Mouse (Mus musculus) E14TG2a.4 (cell line): ENCODE measurements around the gene Nfatc4.

ENCODE experiments used
- H3K27me3 ChIP-seq: 2 replicates; pipeline ENCODE4 v1.6.1; 2014; ENCODE audit warnings: low read length, control low read depth; ENCODE audit not compliant: insufficient read depth
- H3K36me3 ChIP-seq: 2 replicates; pipeline ENCODE4 v1.6.1; 2014; ENCODE audit warnings: low read length, control low read depth; ENCODE audit not compliant: insufficient read depth
- H3K4me1 ChIP-seq: replicated peaks from 2 replicates; pipeline ENCODE4 v1.6.1; 2014; ENCODE audit warnings: low read depth, low read length, control low read depth
- H3K4me3 ChIP-seq: replicated peaks from 2 replicates; pipeline ENCODE4 v1.5.1; 2014; ENCODE audit warnings: mild to moderate bottlenecking, low read length
- H3K9me3 ChIP-seq: 2 replicates; pipeline ENCODE4 v1.6.1; 2014; ENCODE audit warnings: low read length, control low read depth
- CTCF ChIP-seq: conservative IDR thresholded peaks from 2 replicates; pipeline ENCODE4 v1.5.1; 2014; ENCODE audit warnings: low read length
- NANOG ChIP-seq: IDR thresholded peaks from 2 replicates; pipeline ENCODE4 v1.6.1; 2014; ENCODE audit warnings: borderline replicate concordance, low read length, mixed read lengths
- POU5F1 ChIP-seq: IDR thresholded peaks from 2 replicates; pipeline ENCODE4 v1.6.1; 2014; ENCODE audit warnings: low read length, borderline replicate concordance

Nfatc4 gene

DNA sequence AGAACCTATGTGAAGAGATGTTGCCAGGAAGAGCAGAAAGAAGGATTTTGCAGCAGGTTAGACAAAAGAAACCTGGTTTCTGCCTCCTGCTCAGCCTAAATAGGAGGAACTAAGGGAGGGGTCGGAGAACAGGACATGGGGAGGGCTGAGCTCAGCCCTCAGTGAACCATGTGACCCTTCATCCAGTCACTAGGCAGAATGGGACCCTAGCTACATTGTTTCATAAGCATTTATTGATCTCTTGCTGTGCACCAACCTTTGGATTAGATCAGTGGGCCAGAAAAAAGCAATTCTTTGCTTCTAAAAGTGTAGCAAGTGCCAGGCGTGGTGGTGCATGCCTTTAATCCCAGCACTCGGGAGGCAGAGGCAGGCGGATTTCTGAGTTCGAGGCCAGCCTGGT, 15.4 kb downstream of the Nfatc4 start:
- H3K4me1 ChIP-seq, result peaks cover 75% of the 10 kb centered on the region
- TF ChIP-seq NANOG (no peak), POU5F1 (no peak), CTCF (no peak)
- no peaks in the 10 kb centered on the region for H3K9me3 ChIP-seq
- H3K4me3 ChIP-seq, result no peak overlapping the region
- peaks cover 7% of the 10 kb centered on the region; the same call in 1 of the 2 replicates for H3K36me3 ChIP-seq
- H3K27me3 ChIP-seq, result no peaks in the 10 kb centered on the region

DNA sequence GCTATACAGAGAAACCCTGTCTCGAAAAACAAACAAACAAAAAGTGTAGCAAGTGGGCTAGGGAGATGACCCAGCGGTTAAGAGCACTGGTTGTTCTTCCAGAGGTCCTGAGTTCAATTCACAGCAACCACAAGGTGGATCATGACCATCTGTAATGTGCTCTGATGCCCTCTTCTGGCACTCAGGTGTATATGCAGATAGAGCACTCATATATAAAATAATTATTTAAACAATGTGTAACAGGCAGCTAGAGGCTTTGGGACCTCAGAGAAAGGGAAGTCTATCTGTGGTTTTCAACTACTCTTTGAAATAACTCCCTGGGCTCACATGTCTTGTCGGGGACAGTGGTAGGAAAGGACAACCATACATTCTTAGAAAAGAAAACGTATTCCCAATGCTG, 15.8 kb downstream of the Nfatc4 start:
- Histone ChIP-seq H3K9me3 (no peaks in the 10 kb centered on the region), H3K4me3 (no peak overlapping the region), H3K36me3 (peaks cover 3% of the 10 kb centered on the region; the same call in 1 of the 2 replicates), H3K4me1 (peaks cover 70% of the 10 kb centered on the region), H3K27me3 (no peaks in the 10 kb centered on the region)
- TF ChIP-seq CTCF (peak; percentile 32), NANOG (no peak), POU5F1 (no peak)

DNA sequence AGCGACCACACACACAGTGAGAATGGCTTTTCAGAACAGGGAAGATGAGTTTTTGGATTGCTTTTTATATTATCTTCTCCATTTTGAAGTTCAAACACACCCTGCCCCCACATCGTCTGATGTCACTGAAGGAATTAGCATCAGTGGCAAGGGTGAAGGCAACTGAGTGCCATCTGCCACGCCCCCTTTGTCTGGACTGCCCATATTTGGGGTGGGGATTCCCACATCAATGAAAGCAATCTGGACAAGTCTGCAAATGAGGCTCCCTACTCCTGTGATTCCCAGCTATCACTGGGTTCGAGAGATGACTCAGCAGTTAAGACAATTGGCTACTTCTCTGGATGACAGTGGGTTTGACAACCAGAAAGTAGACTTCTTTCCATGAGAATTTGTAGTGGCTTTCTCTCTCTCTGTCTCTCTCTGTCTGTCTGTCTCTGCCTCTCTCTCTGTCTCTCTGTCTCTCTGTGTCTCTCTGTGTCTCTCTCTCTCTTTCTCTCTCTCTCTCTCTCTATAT, 18.0 kb downstream of the Nfatc4 start:
- peaks cover 49% of the 10 kb centered on the region for H3K4me1 ChIP-seq
- no peaks in the 10 kb centered on the region for H3K9me3 ChIP-seq
- no peaks in the 10 kb centered on the region for H3K36me3 ChIP-seq
- H3K4me3 ChIP-seq, result no peak overlapping the region
- TF ChIP-seq CTCF (no peak), POU5F1 (no peak), NANOG (no peak)
- H3K27me3 ChIP-seq, result no peaks in the 10 kb centered on the region

DNA sequence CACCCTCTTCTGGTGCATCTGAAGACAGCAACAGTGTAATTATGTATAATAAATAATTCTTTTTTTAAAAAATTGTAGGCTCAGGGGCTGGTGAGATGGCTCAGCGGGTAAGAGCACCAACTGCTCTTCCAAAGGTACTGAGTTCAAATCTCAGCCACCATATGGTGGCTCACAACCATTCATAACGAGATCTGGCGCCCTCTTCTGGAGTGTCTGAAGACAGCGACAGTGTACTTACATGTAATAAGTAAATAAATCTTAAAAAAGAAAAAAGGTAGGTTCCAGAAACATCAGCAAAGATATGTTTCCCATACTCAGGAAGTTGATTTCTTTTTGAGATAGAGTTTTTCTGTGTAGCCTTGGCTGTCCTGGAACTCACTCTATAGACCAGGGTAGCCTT, 19.9 kb downstream of the Nfatc4 start:
- TF ChIP-seq CTCF, result peak; percentile 31
- TF ChIP-seq POU5F1, result no peak

DNA sequence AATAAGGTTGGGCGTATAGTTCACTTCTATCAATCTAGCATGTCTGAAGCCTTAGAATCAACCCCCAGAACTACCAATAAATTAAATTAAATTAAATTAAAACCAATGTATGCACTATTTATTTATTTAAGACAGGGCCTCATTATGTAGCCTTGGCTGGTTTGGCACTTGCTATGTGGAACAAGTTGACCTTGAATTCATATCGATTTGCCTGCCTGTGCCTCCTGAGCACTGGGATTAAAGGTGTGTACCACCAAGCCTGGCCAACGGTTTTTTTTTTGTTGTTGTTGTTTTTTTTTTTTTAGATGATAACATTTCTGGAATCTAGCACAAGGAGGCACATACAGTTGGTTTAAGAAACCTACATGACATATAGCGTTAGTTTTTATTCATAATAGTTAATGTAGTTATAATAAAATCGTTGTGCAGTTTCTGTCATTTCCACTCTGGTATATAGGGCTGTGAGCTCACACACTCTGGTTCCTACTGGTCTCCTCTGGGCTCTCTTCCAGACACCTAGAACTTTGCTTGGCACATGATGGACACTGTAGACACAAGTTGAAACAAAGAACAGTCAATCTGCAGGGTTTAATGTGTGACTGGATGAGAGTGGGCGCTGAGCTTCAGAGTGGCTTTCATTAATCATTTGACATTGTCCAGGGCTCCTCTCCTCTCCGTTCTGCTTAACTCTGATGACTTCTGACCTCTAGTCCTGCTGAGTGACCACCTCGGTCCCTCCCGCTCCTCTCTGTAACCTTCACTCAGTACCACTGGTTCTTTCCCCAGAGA, 22.8 kb downstream of the Nfatc4 start:
- H3K4me3 ChIP-seq, result no peak overlapping the region
- peaks cover 15% of the 10 kb centered on the region for H3K4me1 ChIP-seq
- H3K27me3 ChIP-seq, result no peaks in the 10 kb centered on the region
- H3K9me3 ChIP-seq, result peaks cover 16% of the 10 kb centered on the region
- TF ChIP-seq CTCF (no peak), POU5F1 (no peak), NANOG (no peak)
- H3K36me3 ChIP-seq, result no peaks in the 10 kb centered on the region

More for the DNA sequence above, 19.9 kb downstream of the Nfatc4 start:
- Histone ChIP-seq H3K4me3 (no peak overlapping the region), H3K4me1 (peaks cover 39% of the 10 kb centered on the region), H3K9me3 (no peaks in the 10 kb centered on the region), H3K36me3 (no peaks in the 10 kb centered on the region), H3K27me3 (no peaks in the 10 kb centered on the region)

DNA sequence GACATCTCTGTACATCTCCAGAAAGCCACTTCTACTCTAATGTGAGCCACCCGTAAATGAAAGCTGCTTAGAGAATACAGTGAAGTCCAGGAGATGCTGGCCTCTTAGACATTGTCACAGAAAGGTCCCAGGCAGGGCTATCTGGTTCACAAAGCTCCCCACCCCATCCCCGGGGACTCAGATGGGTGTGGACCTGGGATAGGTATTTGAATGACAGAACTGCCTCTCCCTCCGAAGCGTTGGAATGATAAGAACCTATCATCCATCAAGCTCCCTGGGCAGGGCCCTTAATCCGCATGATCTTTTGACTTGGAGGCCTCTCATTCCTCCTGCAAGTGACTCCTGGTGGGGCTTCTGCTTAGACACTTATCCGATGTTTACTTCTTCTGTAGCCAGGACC, 27.9 kb downstream of the Nfatc4 start:
- Histone ChIP-seq H3K4me1 (peaks cover 54% of the 10 kb centered on the region), H3K36me3 (no peaks in the 10 kb centered on the region), H3K4me3 (no peak overlapping the region), H3K9me3 (peaks cover 36% of the 10 kb centered on the region), H3K27me3 (no peaks in the 10 kb centered on the region)
- TF ChIP-seq NANOG, result no peak
- TF ChIP-seq POU5F1, result no peak

DNA sequence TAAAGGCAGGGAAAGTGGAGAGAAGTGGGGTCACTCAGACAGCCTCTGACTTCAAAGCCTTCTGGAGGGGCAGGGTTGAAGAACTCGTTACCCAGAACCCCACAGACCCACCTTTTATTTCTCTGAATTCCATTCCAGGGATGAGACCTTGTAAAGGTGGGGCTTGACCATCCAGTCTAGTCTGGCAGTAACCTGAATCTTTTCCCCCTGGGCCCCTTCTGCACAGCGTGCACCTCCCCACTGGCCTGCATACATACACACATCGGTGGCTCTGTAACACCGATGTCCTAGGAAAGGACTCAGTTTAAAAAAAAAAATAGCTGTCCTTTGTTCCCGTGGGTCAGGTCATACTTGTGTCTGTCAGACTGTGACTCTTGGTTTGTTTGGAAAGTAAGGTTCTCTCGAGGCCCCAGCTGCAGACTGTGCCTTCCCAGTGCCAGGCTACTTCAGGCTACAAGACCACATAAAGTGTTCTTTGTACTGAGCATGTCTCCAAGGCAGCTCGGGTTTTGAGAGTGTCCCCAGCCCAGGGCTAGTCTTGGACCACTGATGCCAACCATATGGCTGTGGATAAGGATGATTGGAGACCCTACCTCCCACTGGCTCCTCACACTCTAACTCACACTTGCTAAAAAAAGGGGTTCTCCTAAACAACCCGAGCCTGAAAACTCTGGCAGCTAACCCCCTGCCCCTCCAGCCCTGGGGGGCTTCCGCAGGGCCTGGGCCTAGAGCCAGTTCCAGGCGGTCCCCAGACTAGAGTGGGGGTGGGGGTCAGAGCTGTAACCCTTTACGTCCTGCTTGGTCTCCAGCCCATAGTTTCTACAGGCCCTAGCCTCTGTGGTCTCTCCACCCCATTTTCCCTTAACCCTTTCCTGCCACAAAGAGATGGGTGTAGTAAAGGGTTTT, 30.0 kb downstream of the Nfatc4 start:
- Histone ChIP-seq H3K27me3 (no peaks in the 10 kb centered on the region), H3K9me3 (peaks cover 36% of the 10 kb centered on the region)
- no peak for TF ChIP-seq CTCF
- no peak for TF ChIP-seq POU5F1
- no peak for TF ChIP-seq NANOG

DNA sequence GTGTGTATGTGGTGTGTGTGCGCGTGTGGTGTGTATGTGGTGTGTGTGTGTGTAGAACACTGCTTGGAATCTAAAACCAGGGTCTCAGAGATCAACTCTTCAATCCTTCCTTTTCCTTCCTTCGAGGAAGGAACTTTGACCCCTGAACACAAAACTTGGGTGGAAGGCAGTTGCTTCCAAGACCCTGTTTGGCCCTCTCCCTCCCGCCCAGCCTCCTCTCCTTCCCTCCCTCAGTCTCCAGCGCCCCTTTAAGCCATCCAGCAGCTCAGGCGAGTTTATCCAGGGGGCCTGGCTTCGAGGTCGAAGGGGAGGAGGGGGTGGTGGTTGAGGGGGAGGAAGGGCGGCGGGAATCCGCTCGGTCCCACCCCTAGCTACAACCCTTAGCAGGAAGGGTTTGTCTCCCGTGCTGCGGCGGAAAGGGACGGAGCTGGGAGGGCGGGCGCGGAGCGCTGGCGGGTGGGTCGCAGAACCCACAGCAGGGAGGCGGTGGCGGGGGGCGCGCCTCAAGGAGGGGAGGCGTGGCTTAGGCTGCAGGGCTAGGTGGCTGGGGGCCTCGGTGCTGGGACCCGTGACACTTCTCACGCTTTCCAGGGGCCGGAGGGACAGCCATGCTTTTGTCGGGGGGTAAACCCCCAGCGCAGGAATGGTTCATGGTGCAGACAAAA, 30.8 kb downstream of the Nfatc4 start, which contains the start of gene Nynrin:
Nynrin (plus strand) TSS at position 390 of the 665 bp plus-strand sequence.
- Histone ChIP-seq H3K4me1 (peaks cover 69% of the 10 kb centered on the region), H3K4me3 (peak within 1 kb of the TSS; percentile 80)
- TF ChIP-seq NANOG (no peak), CTCF (no peak), POU5F1 (no peak)

More for the DNA sequence above, 30.0 kb downstream of the Nfatc4 start:
- Histone ChIP-seq H3K36me3 (peaks cover 11% of the 10 kb centered on the region), H3K4me3 (peak overlapping the region; percentile 80), H3K4me1 (peaks cover 67% of the 10 kb centered on the region)

More for the DNA sequence above, 30.8 kb downstream of the Nfatc4 start, which contains the start of gene Nynrin:
- no peaks in the 10 kb centered on the region for H3K27me3 ChIP-seq
- H3K9me3 ChIP-seq, result peaks cover 36% of the 10 kb centered on the region
- H3K36me3 ChIP-seq, result peaks cover 16% of the 10 kb centered on the region
